Mouse (Mus musculus) inflammation-experienced regulatory T-cells, adult 6 months (primary cell): ENCODE measurements at regions not wholly inside any gene's neighbourhood (a gene's known extent, or its start where the extent isn't known, plus 50 kb on each side); places are given as distances from the start of the nearest gene placed in this dataset.
A peak's percentile ranks its signal among the peaks of the same experiment; 100 is the strongest.
"Not testable (repeated sequence)": the region's sequence is repeated elsewhere in the genome, so short reads cannot be mapped to it uniquely, and the experiment has no call there.

Experiments
- ATAC-seq: one replicate; pipeline ENCODE4 v1.8.0; 2017

DNA sequence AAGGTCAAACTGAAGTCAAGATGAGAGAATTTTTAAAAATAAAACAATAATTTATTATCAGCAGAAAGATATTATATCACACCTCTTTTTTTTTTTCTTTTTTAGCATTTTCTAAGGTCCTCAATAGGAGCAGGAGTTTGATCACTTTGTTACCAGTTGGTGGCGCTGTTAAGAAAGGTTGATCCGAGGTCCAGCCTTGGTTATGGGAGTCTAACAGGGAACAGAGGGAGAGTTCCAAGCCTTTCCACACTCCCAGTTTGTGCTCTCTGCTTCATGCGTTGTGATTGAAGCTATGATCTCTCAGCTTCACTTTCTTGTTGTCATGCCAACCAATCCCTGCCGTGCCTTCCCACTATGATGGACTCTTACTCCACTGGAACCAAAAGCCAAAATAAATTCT lies 83.8 kb downstream of the Fam174a start:
- peak; percentile 50 for ATAC-seq

DNA sequence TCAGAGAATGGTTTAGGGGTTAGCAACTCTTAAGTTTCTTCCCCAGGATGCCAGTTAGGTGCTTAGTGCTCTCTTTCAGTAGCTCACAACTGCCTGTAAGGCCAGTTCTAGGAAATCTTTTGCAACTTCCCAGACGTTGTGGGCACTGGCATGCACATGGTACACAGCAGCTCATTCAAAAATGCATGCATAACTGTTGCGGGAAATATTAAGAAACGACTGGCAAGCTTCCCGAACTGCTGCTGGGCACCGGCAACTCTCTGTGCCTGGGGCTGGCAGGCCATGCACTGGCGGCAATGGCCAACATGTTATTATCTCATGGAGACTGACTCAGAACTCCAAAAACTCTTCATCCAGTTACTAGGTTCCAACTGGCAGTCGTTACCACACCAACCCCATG lies 86.3 kb downstream of the Fam174a start:
- ATAC-seq, result no peak

DNA sequence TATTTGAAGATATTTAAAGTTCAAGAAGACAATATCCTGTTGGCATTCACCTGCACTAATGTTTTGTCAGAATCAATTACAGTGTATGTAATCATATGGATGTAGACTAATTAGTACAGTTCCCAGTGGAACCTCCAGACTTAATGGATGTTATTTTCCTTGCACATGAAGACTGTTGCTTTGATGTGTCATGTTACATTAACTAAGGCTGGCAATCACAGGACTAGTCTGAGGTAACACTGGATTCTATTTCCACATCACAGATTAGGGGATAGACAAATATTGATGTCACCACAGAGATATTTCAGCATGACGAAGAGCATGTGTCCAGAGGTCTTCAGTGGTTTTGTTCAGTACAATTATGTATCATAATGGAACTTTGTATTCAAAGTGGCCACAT lies 108.8 kb downstream of the Fam174a start:
- no peak for ATAC-seq

DNA sequence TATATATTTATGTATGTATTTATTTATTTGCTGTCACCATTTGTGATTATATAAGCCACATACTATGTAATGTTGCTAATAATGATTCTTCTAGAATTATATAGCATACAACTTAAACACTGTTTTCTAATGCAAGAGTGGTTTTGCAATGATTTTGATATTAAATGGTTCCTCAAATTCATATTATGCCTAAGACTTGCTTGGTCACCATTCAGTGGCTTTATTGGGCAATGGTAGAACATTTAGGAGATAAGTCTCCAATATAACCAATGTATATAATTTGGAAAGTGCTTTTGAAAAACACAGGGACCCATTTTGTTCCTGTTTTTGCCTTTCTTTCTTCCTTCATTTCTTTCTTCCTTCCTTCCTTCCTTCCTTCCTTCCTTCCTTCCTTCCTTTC lies 112.0 kb downstream of the Fam174a start:
- no peak for ATAC-seq

DNA sequence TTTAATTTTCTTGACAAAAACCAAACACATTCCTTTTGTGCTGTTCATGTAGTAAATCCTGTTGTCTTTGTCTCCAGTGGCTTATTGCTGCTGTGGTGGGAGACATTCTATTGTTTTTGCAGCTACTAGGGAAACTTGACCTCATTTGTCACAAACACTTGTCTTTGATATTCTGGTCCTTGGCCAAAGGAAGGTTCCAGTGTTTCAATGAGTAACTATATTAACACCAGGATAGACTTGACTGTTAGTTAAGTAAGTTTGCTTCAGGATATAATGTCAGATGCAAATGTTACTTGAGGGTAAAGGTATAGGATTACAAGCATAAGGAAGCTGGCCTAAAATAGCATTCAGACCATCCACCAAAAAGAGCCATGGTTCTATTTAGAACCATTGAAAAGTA lies 123.7 kb downstream of the Fam174a start:
- no peak for ATAC-seq

DNA sequence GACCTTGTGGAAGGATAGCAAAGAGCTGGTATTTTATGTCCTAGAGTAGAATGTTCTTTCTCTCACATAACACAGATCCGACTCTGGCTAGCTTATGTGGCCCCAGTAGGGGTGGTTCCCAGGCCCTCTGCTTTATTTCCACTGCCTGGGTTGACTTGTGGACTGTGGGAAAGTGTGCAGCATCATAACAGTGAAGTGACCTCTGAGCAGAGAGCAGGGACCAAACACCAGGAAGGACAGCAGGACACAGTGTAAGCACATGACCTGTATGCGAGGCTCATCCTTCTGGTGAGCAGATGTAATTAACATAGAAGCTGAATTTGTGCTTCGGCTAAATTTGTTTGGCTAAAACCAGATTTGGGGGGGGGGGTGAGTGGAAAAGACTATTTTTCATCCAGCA lies 132.1 kb downstream of the Fam174a start:
- no peak for ATAC-seq

DNA sequence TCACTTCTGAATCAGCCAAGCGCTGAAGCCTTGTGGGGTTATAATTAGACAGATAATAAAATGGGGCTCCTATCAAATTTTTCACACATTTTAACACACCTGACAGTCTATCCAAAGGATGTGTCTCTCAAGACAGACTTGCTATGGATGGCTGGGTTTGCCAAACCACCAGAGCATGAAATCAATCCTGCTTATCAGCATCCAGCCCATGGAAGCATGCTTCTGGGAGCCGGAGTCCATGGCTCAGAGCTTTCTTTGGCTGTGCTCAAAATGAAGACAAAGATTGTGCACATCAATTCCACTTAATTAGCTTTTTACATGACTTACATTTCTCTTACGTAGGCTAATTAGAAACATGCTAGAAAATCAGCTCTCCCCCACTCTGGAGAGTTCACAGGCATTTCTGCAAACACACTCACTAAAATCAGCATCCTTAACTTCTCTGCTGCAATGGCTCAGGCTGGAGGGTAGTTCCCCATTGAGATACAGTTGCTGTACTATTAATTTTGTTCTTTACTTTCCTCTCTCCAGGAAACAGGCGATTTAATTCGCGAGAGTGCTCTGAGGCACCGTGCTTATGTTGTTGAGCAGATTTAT lies 135.6 kb downstream of the Fam174a start:
- ATAC-seq, result no peak

GRCm38 (mm10) chr1:95450920-95451332 lies 137.5 kb downstream of the Fam174a start:
- ATAC-seq, result peak; percentile 67

DNA sequence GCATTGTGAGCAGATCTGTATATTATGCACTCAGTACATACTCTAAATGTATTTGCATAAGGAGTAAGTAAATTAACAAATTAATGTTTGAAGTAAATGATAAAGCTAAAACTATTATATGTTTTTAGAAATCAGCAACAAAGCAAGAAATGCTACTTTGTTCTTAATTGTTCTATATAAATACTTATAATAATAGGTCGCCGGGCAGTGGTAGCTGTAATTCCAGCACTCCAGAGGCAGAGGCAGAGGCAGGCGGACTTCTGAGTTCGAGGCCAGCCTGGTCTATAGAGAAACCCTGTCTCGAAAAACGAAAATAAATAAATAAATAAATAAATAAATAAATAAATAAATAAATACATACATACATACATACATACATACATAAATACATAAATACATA lies 138.3 kb downstream of the Fam174a start:
- ATAC-seq, result not testable (repeated sequence)

GRCm38 (mm10) chr1:95454246-95454645 lies 140.8 kb downstream of the Fam174a start:
- no peak for ATAC-seq

DNA sequence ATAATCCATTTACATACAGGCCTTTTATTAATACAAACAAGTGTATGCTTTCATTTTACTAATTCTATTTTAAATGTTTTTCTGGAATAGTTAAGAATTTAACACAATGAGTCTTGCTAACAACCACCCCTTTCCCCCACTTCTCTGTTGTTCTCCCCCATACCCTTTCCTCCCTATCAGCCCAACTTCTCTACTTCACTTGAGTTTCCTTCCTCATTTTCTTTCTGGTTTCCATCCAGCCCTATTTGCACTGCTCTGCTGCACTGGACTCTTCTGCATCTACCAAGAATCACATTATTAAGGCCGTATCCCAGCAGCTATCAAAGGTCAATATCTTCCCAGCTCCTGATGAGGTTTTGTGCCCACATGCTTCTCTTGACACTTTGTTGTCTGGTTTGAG lies 145.9 kb downstream of the Fam174a start:
- ATAC-seq, result no peak

- no peak for ATAC-seq
Observed at GRCm38 (mm10) chr1:95468095-95468494, 154.7 kb downstream of the Fam174a start.

DNA sequence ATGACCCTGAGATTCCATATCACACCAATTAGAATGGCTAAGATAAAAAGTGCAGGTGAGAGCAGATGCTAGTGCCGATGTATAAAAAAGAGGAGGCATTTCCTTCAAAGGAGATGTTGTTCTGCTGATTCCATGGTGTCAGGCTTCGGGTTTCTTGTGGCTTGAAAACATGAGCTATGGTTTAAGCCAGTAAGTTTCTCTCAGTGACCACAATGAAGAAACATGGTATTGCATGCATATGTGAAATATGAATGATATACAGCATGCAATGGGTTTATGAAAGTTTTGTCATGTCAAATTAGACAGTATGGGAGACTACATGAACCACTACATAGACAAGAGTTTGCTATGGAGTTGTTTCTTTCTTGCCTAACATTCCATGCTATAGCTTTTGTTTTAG lies 155.3 kb downstream of the Fam174a start:
- ATAC-seq, result no peak

DNA sequence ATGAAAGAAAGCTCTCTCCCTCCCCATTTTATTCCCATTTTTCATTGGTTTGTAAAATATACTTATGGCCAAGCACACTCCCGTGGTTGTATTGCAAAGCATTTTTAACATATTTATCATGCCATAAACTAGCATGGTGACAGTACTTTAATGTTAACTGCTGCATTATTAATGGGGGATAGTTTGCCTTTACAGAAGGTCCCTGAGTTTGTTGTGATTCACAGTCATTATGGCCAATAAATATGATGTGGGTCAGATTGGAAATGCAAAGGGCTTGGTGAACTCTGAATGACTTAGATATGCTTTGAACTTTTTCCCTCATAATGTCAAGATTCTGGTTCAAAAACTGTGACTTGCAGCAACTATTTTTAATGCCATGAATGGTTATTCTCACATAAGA lies 157.1 kb downstream of the Fam174a start:
- no peak for ATAC-seq

GRCm38 (mm10) chr1:95493004-95493403 lies 174.4 kb downstream of the St8sia4 start:
- no peak for ATAC-seq

DNA sequence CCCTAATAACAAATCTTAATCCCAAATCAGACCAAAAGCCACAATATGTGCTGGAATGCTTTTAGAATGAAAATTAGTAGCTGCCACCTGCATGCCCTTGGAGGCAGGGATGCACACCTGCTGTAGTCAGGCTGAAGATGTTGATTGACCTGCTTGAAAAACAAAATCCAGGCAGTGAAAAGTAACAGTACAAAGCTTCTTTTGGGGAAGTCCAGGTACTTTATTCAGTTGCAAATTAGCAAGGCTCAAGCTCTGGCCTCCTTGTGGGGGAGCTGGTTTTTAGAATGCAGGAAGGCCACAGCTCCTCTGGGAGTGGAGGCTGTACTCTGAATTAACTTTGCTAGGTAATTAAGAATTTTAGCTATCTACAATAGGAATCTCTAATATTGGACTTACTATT lies 166.7 kb downstream of the St8sia4 start:
- ATAC-seq, result not testable (repeated sequence)

DNA sequence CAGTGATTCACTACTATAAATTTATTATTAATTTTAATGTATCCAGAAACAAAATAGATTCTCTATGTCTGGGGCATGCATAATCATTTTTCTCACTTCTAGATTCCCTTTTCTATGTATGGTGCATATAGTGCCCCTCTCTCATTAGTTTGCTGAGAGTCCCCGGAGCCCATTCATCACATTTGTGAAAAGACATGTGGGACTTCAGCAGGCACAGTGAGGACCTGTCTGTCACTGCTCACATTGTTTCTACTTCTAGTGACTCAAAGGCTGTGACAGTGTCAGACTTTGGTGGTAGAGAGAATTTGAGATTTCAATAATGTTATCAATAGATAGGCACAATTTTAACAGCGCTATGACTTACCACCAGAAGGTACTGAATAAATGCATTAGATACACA lies 158.7 kb downstream of the St8sia4 start:
- no peak for ATAC-seq

DNA sequence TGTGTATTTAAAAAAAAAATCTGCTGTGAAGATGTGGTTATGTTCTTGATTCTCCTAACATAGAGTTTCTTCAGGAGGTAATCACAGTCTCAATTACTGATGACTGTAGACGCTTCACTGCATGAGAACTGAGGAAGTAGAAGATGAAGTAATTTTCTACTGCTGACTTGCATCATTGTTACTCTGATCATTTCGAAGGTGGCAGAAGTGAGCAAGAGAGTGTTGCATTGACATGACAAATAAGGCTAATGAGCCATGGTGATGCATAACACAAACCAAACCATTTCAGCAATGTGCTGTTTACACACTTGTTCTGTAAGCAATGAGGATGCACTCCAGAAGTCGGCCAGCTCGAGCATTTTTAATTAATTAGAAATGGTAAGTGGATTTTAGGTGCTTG lies 138.6 kb downstream of the St8sia4 start:
- ATAC-seq, result no peak

- no peak for ATAC-seq
Observed at GRCm38 (mm10) chr1:95531017-95531416, 136.4 kb downstream of the St8sia4 start.
